Mouse (Mus musculus) CH12.LX (cell line): ENCODE results near the gene Best1. TPM values are rescaled to one million over a fixed set of nuclear protein-coding genes. Genes with fewer than 3 reads are reported as not detected.

Experiments used
- DNase-seq: peaks from one replicate; pipeline ENCODE4 v3.0.0-alpha.2; 2013; ENCODE audit errors: extremely low read depth
- H3K27ac ChIP-seq: 2 replicates; pipeline ENCODE4 v1.5.1; 2012; ENCODE audit warnings: low read depth, mild to moderate bottlenecking, control low read depth, moderate library complexity; ENCODE audit not compliant: insufficient read depth
- H3K27me3 ChIP-seq: replicated peaks from 2 replicates; pipeline ENCODE3; 2012; ENCODE audit warnings: inconsistent platforms
- H3K36me3 ChIP-seq, 2 experiments: replicated peaks in 1 of 2; 2 replicates each; pipeline versions ENCODE3 to v1.6.1; 2012; ENCODE audit warnings: inconsistent platforms in 1 of 2, low read length in 1 of 2, mild to moderate bottlenecking in 1 of 2, mixed read lengths in 1 of 2, moderate library complexity in 1 of 2; ENCODE audit not compliant: control insufficient read depth in 1 of 2, insufficient read depth in 1 of 2
- H3K4me1 ChIP-seq, 2 experiments: 2 replicates each; pipeline ENCODE4 v1.6.1; 2012; ENCODE audit warnings: inconsistent platforms in 1 of 2, moderate library complexity in 1 of 2; ENCODE audit not compliant: insufficient read depth in 2 of 2, control insufficient read depth in 1 of 2
- H3K4me2 ChIP-seq: 2 replicates; pipeline ENCODE4 v1.6.1; 2012; ENCODE audit warnings: low read depth, mild to moderate bottlenecking, control low read depth; ENCODE audit not compliant: poor library complexity, insufficient read depth, severe bottlenecking
- H3K4me3 ChIP-seq, 3 experiments: fragments of 150-350 bp in 1 of 3; sonication (generic) in 1 of 3; replicated peaks in 1 of 3; 2 replicates each; pipeline versions ENCODE3 to v1.5.1; 2011 to 2012; ENCODE audit warnings: low read depth in 2 of 3, low read length in 2 of 3, mild to moderate bottlenecking in 2 of 3, moderate library complexity in 2 of 3, control low read depth in 1 of 3, improper control_type of control experiment in 1 of 3, inconsistent platforms in 1 of 3, mixed read lengths in 1 of 3; ENCODE audit not compliant: poor library complexity in 1 of 3
- H3K79me2 ChIP-seq: replicated peaks from 2 replicates; pipeline ENCODE4 v1.6.1; 2012; ENCODE audit warnings: mild to moderate bottlenecking, moderate library complexity; ENCODE audit not compliant: control insufficient read depth, poor library complexity, insufficient read depth, severe bottlenecking; ENCODE audit errors: extremely low read depth
- H3K9ac ChIP-seq: 2 replicates; pipeline ENCODE4 v1.6.1; 2012; ENCODE audit warnings: low read depth, mild to moderate bottlenecking, control low read depth, moderate library complexity; ENCODE audit not compliant: insufficient read depth
- H3K9me3 ChIP-seq: replicated peaks from 2 replicates; pipeline ENCODE3; 2012; ENCODE audit warnings: low read length, inconsistent platforms, mixed read lengths
- BHLHE40 ChIP-seq: IDR thresholded peaks from 2 replicates; pipeline ENCODE4 v1.6.1; 2011; ENCODE audit warnings: mild to moderate bottlenecking, low read depth, low read length, improper control_type of control experiment
- CHD2 ChIP-seq: IDR thresholded peaks from 2 replicates; pipeline ENCODE4 v1.6.1; 2011; ENCODE audit warnings: low read length, improper control_type of control experiment
- CTCF ChIP-seq, 2 experiments: IDR thresholded peaks in 1 of 2; conservative IDR thresholded peaks in 1 of 2; 2 replicates each; pipeline ENCODE4 v1.5.1; 2011 to 2012; ENCODE audit warnings: low read depth in 2 of 2, low read length in 2 of 2, improper control_type of control experiment in 1 of 2, inconsistent platforms in 1 of 2, mild to moderate bottlenecking in 1 of 2, moderate library complexity in 1 of 2
- E2F4 ChIP-seq: IDR thresholded peaks from 2 replicates; pipeline ENCODE4 v1.6.1; 2011; ENCODE audit warnings: low read depth, low read length, improper control_type of control experiment; ENCODE audit not compliant: insufficient replicate concordance
- ELF1 ChIP-seq: IDR thresholded peaks from 2 replicates; pipeline ENCODE4 v1.6.1; 2014; ENCODE audit warnings: low read depth, mild to moderate bottlenecking, inconsistent platforms, low read length, improper control_type of control experiment
- EP300 ChIP-seq: IDR thresholded peaks from 2 replicates; pipeline ENCODE4 v1.6.1; 2011; ENCODE audit warnings: low read length, improper control_type of control experiment
- GABPA ChIP-seq: IDR thresholded peaks from 2 replicates; pipeline ENCODE4 v1.6.1; 2012; ENCODE audit warnings: low read depth, low read length, improper control_type of control experiment, inconsistent platforms; ENCODE audit not compliant: insufficient replicate concordance
- HCFC1 ChIP-seq: IDR thresholded peaks from 2 replicates; pipeline ENCODE4 v1.6.1; 2012; ENCODE audit warnings: low read depth, mild to moderate bottlenecking, inconsistent platforms, low read length, improper control_type of control experiment
- IRF4 ChIP-seq: IDR thresholded peaks from 2 replicates; pipeline ENCODE4 v1.6.1; 2014; ENCODE audit warnings: low read depth, mild to moderate bottlenecking, inconsistent platforms, low read length, improper control_type of control experiment
- JUN ChIP-seq: IDR thresholded peaks from 2 replicates; pipeline ENCODE4 v1.6.1; 2011; ENCODE audit warnings: low read depth, mild to moderate bottlenecking, low read length, improper control_type of control experiment, moderate library complexity; ENCODE audit not compliant: insufficient read depth
- JUND ChIP-seq: conservative IDR thresholded peaks from 2 replicates; pipeline ENCODE4 v1.6.1; 2011; ENCODE audit warnings: low read depth, low read length, improper control_type of control experiment
- MAFK ChIP-seq: IDR thresholded peaks from 2 replicates; pipeline ENCODE4 v1.6.1; 2011; ENCODE audit warnings: low read length, improper control_type of control experiment; ENCODE audit not compliant: insufficient replicate concordance
- MAX ChIP-seq: IDR thresholded peaks from 2 replicates; pipeline ENCODE4 v1.6.1; 2011; ENCODE audit warnings: low read length, improper control_type of control experiment
- MAZ ChIP-seq: IDR thresholded peaks from 2 replicates; pipeline ENCODE4 v1.6.1; 2012; ENCODE audit warnings: low read depth, mild to moderate bottlenecking, inconsistent platforms, low read length, improper control_type of control experiment, moderate library complexity
- MEF2A ChIP-seq: IDR thresholded peaks from 2 replicates; pipeline ENCODE4 v1.6.1; 2014; ENCODE audit warnings: low read depth, mild to moderate bottlenecking, inconsistent platforms, low read length, improper control_type of control experiment, borderline replicate concordance
- MXI1 ChIP-seq: IDR thresholded peaks from 2 replicates; pipeline ENCODE4 v1.6.1; 2011; ENCODE audit warnings: mild to moderate bottlenecking, low read depth, low read length, improper control_type of control experiment
- MYC ChIP-seq: IDR thresholded peaks from 2 replicates; pipeline ENCODE4 v1.6.1; 2011; ENCODE audit warnings: low read depth, mild to moderate bottlenecking, improper control_type of control experiment, low read length
- NELFE ChIP-seq: IDR thresholded peaks from 2 replicates; pipeline ENCODE4 v1.6.1; 2011; ENCODE audit warnings: low read depth, low read length, improper control_type of control experiment
- NRF1 ChIP-seq: IDR thresholded peaks from 2 replicates; pipeline ENCODE4 v1.6.1; 2014; ENCODE audit warnings: low read depth, mild to moderate bottlenecking, inconsistent platforms, low read length, improper control_type of control experiment, moderate library complexity
- PAX5 ChIP-seq: IDR thresholded peaks from 2 replicates; pipeline ENCODE4 v1.6.1; 2012; ENCODE audit warnings: low read length, inconsistent platforms, mixed read lengths
- POLR2AphosphoS2 ChIP-seq: IDR thresholded peaks from 2 replicates; pipeline ENCODE4 v1.6.1; 2011; ENCODE audit warnings: low read depth, low read length, improper control_type of control experiment
- RAD21 ChIP-seq: IDR thresholded peaks from 2 replicates; pipeline ENCODE4 v1.6.1; 2011; ENCODE audit warnings: low read depth, mild to moderate bottlenecking, low read length, improper control_type of control experiment, moderate library complexity
- RCOR1 ChIP-seq: conservative IDR thresholded peaks from 2 replicates; pipeline ENCODE4 v1.6.1; 2012; ENCODE audit warnings: low read depth, mild to moderate bottlenecking, inconsistent platforms, low read length, improper control_type of control experiment
- SMC3 ChIP-seq: IDR thresholded peaks from 2 replicates; pipeline ENCODE4 v1.6.1; 2011; ENCODE audit warnings: low read depth, low read length, improper control_type of control experiment
- TBP ChIP-seq: conservative IDR thresholded peaks from 2 replicates; pipeline ENCODE4 v1.6.1; 2011; ENCODE audit warnings: low read depth, low read length, improper control_type of control experiment
- TCF12 ChIP-seq: IDR thresholded peaks from 2 replicates; pipeline ENCODE4 v1.6.1; 2014; ENCODE audit warnings: low read depth, mild to moderate bottlenecking, inconsistent platforms, low read length, improper control_type of control experiment
- USF1 ChIP-seq: IDR thresholded peaks from 2 replicates; pipeline ENCODE4 v1.6.1; 2014; ENCODE audit warnings: low read depth, mild to moderate bottlenecking, inconsistent platforms, low read length, improper control_type of control experiment
- USF2 ChIP-seq: conservative IDR thresholded peaks from 2 replicates; pipeline ENCODE4 v1.6.1; 2011; ENCODE audit warnings: low read depth, low read length, improper control_type of control experiment
- ZKSCAN1 ChIP-seq: IDR thresholded peaks from 2 replicates; pipeline ENCODE4 v1.6.1; 2012; ENCODE audit warnings: low read depth, inconsistent platforms, low read length, improper control_type of control experiment, borderline replicate concordance
- ZMIZ1 ChIP-seq: IDR thresholded peaks from 2 replicates; pipeline ENCODE4 v1.6.1; 2012; ENCODE audit warnings: low read depth, mild to moderate bottlenecking, inconsistent platforms, low read length, improper control_type of control experiment
- ZNF384 ChIP-seq: IDR thresholded peaks from 2 replicates; pipeline ENCODE4 v1.6.1; 2012; ENCODE audit warnings: low read depth, low read length, improper control_type of control experiment, inconsistent platforms
- dilution Hi-C: fragments of 300-500 bp; cut with MboI; formaldehyde crosslinking; loops from 2 replicates; pipeline ENCODE4 v1.14.3; 2020; ENCODE audit warnings: low sequenced_read_pairs; ENCODE audit not compliant: extremely low pct_unique_long_range_greater_than_20kb, extremely low pct_ligation_motif_present
- in situ Hi-C: fragments of 300-500 bp; cut with MboI; formaldehyde crosslinking; loops from 3 replicates; pipeline ENCODE4 v1.14.3; 2019; ENCODE audit warnings: low sequenced_read_pairs, low pct_ligation_motif_present, low pct_unique_long_range_greater_than_20kb, mixed read lengths
- polyA plus RNA-seq: library from polyadenylated mRNA; unstranded; fragments of >175 nt; gene quantifications from 2 replicates; pipeline ENCODE4 v1.2.1, GENCODE M21; 2012; ENCODE audit warnings: low read depth; ENCODE audit not compliant: insufficient read length
- total RNA-seq, 2 experiments: library from RNA; depleted of rRNA; stranded (reverse); fragments of 300-350 nt in 1 of 2; fragments of >200 nt in 1 of 2; gene quantifications; 2 replicates each; pipeline ENCODE4 v1.2.3; 2012 to 2014

Gene Best1
- total and polyA plus RNA-seq, 3 experiments: 0.13 TPM; not detected in 2

- Histone ChIP-seq H3K4me1 (peaks cover 8 to 54% of the 10 kb centered on the region in 2 experiments; a peak in 3 of 4 replicates), H3K79me2 (no peaks in the 10 kb centered on the region), H3K9me3 (peaks cover 15% of the 10 kb centered on the region), H3K9ac (peak overlapping the region; percentile 40; the same call in 1 of the 2 replicates), H3K27ac (peak overlapping the region; percentile 40; the same call in 1 of the 2 replicates), H3K4me3 (peak overlapping the region in 1 of 3 experiments; percentile 38), H3K4me2 (peak overlapping the region; percentile 23; the same call in 1 of the 2 replicates), H3K36me3 (no peaks in the 10 kb centered on the region), H3K27me3 (no peaks in the 10 kb centered on the region)
- in situ Hi-C loops: no loop called here
- dilution Hi-C loops: no loop called here
- TF ChIP-seq MAFK (no peak), CHD2 (no peak), ZNF384 (no peak), GABPA (no peak), MAX (no peak), HCFC1 (no peak), JUN (no peak), MYC (no peak), POLR2AphosphoS2 (no peak), RCOR1 (no peak), SMC3 (peak; percentile 41), RAD21 (peak; percentile 23), ZMIZ1 (no peak), CTCF (conservative IDR thresholded peaks at IDR 0.05 in 1 of 2, IDR thresholded peaks at IDR 0.05 in 1 of 2; ENCODE audit: low read depth in 2 of 2, low read length in 2 of 2) (peak in 1 of 2 experiments; percentile 24; a peak in 2 of 4 replicates), USF1 (no peak), TBP (no peak; the same call in 1 of the 2 replicates), MXI1 (no peak), IRF4 (peak; percentile 24; the same call in 1 of the 2 replicates), MAZ (no peak), E2F4 (no peak), PAX5 (no peak), NRF1 (no peak), JUND (no peak), TCF12 (no peak), USF2 (no peak), ELF1 (0 out of 2 replicates have a peak, but pooled peaks have one; percentile 16), BHLHE40 (no peak), MEF2A (0 out of 2 replicates have a peak, but pooled peaks have one; percentile 38), NELFE (peak; percentile 46; the same call in 1 of the 2 replicates), EP300 (no peak), ZKSCAN1 (no peak)
- peak; percentile 59 for DNase-seq
These were observed 46.6 kb downstream of the Best1 start for GRCm38 (mm10) chr19:9954811-9955202.
